Mouse (Mus musculus): ENCODE measurements at regions not wholly inside any gene's neighbourhood (a gene's known extent, or its start where the extent isn't known, plus 50 kb on each side); places are given as distances from the start of the nearest gene placed in this dataset.

- no peak for TF ChIP-seq CTCF (IDR thresholded peaks at IDR 0.05; ENCODE audit: low read depth)
- TF ChIP-seq EP300 (optimal IDR thresholded peaks at IDR 0.05) = no peak
These were observed 258.8 kb downstream of the Ppp4r2 start for GRCm38 (mm10) chr6:101092179-101092578.
